Mouse (Mus musculus): Measurements from ENCODE around the gene Duox1. TPM values are rescaled to one million over a fixed set of nuclear protein-coding genes. Genes with fewer than 3 reads are reported as not detected.

Gene Duox1
- polyA plus RNA-seq, 1 experiment from 2014 or later: 0.10 TPM

DNA sequence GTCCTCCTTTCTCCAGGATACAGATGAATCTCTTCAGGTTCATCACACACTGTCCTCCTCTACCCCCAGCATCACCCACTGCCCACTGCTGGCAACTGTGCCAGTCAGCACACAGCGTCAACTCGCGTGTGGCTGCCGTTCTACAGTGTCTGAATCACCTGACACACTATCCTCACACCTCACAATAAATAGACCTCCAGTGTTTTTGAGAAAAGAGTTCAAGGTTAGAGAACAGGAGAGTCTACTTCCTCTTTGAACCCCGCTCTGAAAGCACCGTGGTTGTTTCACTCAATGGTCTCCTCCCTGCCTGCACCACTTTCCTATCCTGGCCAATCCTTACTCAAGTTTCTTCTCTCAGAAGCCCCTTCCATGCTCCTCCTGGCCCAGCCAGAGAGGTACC is 45.7 kb downstream of the Duox1 start:
- no peak for ATAC-seq
- H3K4me2 ChIP-seq (ENCODE audit: low read length): no peak overlapping the region

GRCm38 (mm10) chr2:122361868-122362621 is 46.6 kb downstream of the Duox1 start:
- Histone ChIP-seq H3K9me3 (ENCODE audit: control insufficient read depth, low read length) (no peaks in the 10 kb centered on the region), H3K9ac (replicated peaks; ENCODE audit: low read depth, low read length) (no peak overlapping the region), H3K4me1 (replicated peaks; ENCODE audit: control insufficient read depth, insufficient read depth, low read length) (peaks cover 20% of the 10 kb centered on the region), H3K4me3 (replicated peaks; ENCODE audit: low read length) (no peak overlapping the region), H3K4me2 (ENCODE audit: low read length) (no peak overlapping the region), H3K36me3 (ENCODE audit: control insufficient read depth, insufficient read depth) (no peaks in the 10 kb centered on the region), H3K27me3 (replicated peaks; ENCODE audit: control insufficient read depth, insufficient read depth, low read length) (no peaks in the 10 kb centered on the region), H3K27ac (ENCODE audit: low read length) (no peak overlapping the region)
- whole genome bisulfite sequencing: 56% methylated on average over 10 of the region's 10 CpGs
- no peak for ATAC-seq

More for the DNA sequence above, 45.7 kb downstream of the Duox1 start:
- WGBS: 95% methylated on average over 6 of the region's 6 CpGs
- Histone ChIP-seq H3K4me3 (replicated peaks; ENCODE audit: low read length) (no peak overlapping the region), H3K27me3 (replicated peaks; ENCODE audit: control insufficient read depth, insufficient read depth, low read length) (no peaks in the 10 kb centered on the region), H3K27ac (ENCODE audit: low read length) (no peak overlapping the region), H3K9me3 (ENCODE audit: control insufficient read depth, low read length) (no peaks in the 10 kb centered on the region), H3K4me1 (replicated peaks; ENCODE audit: control insufficient read depth, insufficient read depth, low read length) (peaks cover 11% of the 10 kb centered on the region), H3K9ac (replicated peaks; ENCODE audit: low read depth, low read length) (no peak overlapping the region), H3K36me3 (ENCODE audit: control insufficient read depth, insufficient read depth) (no peaks in the 10 kb centered on the region)

DNA sequence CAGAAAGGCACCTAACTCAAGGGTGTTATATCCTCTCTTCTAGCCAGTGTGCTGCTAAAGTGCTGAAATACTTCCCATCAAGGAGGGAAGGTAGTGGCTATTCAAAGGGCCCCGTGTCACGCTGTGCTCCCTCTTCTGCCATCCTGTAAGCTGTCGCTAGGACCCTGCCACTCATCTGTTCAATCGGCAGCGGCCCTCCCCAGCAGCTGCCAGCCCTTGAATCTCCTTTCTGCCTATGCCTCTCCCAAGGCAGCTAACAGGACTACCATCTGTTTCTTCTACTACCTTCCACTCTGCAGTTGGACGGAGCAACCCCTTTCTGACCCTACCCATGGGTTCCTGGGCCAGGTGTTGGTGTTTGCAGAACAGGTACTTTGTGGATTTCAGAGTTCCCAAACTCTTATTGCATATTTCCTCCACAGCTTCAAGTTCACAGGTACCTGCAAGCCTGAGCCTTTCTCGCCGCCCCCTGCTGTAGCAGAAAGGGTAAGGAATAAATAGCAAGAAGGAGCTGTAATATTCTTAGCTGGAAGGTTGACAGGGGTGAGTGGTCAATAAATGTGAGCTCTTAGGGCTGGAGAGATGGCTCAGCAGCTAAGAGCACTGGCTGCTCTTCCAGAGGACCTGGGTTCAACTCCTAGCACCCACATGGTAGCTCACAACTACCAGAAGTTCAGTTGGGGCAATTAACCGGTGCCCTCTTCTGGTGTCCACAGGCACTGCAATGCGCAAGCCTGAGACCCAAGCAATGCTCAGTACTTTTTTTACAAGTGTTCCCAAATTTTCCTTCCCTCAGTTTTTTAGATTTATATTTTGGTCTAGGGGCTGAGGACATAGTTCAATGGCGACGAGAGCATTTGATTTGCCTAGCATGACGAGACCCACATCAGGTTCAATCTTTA is 47.4 kb downstream of the Duox1 start:
- no peak overlapping the region for H3K4me3 ChIP-seq (replicated peaks; ENCODE audit: low read length)
- H3K9me3 ChIP-seq (ENCODE audit: control insufficient read depth, low read length): no peaks in the 10 kb centered on the region
- 74% methylated on average over 13 of the region's 13 CpGs for WGBS
- no peaks in the 10 kb centered on the region for H3K27me3 ChIP-seq (replicated peaks; ENCODE audit: control insufficient read depth, insufficient read depth, low read length)
- no peak overlapping the region for H3K27ac ChIP-seq (ENCODE audit: low read length)
- ATAC-seq: no peak
- peaks cover 28% of the 10 kb centered on the region for H3K4me1 ChIP-seq (replicated peaks; ENCODE audit: control insufficient read depth, insufficient read depth, low read length)
- H3K9ac ChIP-seq (replicated peaks; ENCODE audit: low read depth, low read length): no peak overlapping the region
- H3K4me2 ChIP-seq (ENCODE audit: low read length): no peak overlapping the region
- H3K36me3 ChIP-seq (ENCODE audit: control insufficient read depth, insufficient read depth): no peaks in the 10 kb centered on the region

DNA sequence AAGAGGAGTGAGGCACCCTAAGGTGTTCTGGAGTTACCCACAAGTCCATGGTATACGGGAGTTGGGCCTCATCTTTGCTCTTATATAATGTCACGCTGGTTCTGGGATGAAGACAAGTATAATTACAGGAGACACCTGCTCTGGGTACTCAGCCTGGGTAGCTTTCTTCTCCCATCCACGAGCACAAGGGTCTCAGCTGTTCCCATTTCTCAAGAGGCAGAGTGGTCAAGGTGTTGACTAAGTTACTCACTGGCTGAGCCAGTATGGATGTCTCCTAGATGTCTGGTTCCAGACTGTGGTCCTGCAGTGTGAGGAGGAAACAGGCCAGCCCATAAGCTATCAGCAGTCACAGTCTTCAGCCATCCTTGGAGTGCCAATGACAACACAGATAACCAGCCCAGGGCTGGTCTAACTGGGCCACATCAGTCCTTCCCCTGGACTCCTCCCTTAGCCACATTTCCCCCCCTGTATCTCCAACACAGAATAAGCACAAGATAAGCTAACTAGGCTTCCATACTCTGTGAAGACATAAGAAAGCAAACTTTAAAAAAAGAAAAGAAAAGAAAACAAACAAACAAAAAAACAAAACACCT is 49.0 kb downstream of the Duox1 start:
- H3K9ac ChIP-seq (replicated peaks; ENCODE audit: low read depth, low read length): no peak overlapping the region
- 87% methylated on average over 3 of the region's 3 CpGs for WGBS
- no peaks in the 10 kb centered on the region for H3K9me3 ChIP-seq (ENCODE audit: control insufficient read depth, low read length)
- no peaks in the 10 kb centered on the region for H3K27me3 ChIP-seq (replicated peaks; ENCODE audit: control insufficient read depth, insufficient read depth, low read length)
- H3K4me3 ChIP-seq (replicated peaks; ENCODE audit: low read length): no peak overlapping the region
- H3K4me2 ChIP-seq (ENCODE audit: low read length): no peak overlapping the region
- no peak for ATAC-seq
- H3K27ac ChIP-seq (ENCODE audit: low read length): no peak overlapping the region
- H3K36me3 ChIP-seq (ENCODE audit: control insufficient read depth, insufficient read depth): no peaks in the 10 kb centered on the region
- H3K4me1 ChIP-seq (replicated peaks; ENCODE audit: control insufficient read depth, insufficient read depth, low read length): peaks cover 33% of the 10 kb centered on the region

- H3K9ac ChIP-seq (replicated peaks; ENCODE audit: low read depth, low read length): no peak overlapping the region
- no peak overlapping the region for H3K27ac ChIP-seq (ENCODE audit: low read length)
- no peak overlapping the region for H3K4me2 ChIP-seq (ENCODE audit: low read length)
- no peak for ATAC-seq
- peaks cover 36% of the 10 kb centered on the region for H3K4me1 ChIP-seq (replicated peaks; ENCODE audit: control insufficient read depth, insufficient read depth, low read length)
- WGBS: 83% methylated on average over 10 of the region's 10 CpGs
- H3K36me3 ChIP-seq (ENCODE audit: control insufficient read depth, insufficient read depth): no peaks in the 10 kb centered on the region
- no peaks in the 10 kb centered on the region for H3K27me3 ChIP-seq (replicated peaks; ENCODE audit: control insufficient read depth, insufficient read depth, low read length)
- no peak overlapping the region for H3K4me3 ChIP-seq (replicated peaks; ENCODE audit: low read length)
- no peaks in the 10 kb centered on the region for H3K9me3 ChIP-seq (ENCODE audit: control insufficient read depth, low read length)
These were observed 49.9 kb downstream of the Duox1 start for GRCm38 (mm10) chr2:122365244-122365866.

GRCm38 (mm10) chr2:122366039-122366438 is 50.6 kb downstream of the Duox1 start:
- Histone ChIP-seq H3K27me3 (replicated peaks; ENCODE audit: control insufficient read depth, insufficient read depth, low read length) (0 out of 2 replicates have a peak, but pooled peaks cover 4% of the 10 kb centered on the region), H3K4me2 (ENCODE audit: low read length) (peak overlapping the region; percentile 12; the same call in 1 of the 2 replicates), H3K36me3 (ENCODE audit: control insufficient read depth, insufficient read depth) (no peaks in the 10 kb centered on the region), H3K27ac (ENCODE audit: low read length) (peak overlapping the region; percentile 24), H3K9me3 (ENCODE audit: control insufficient read depth, low read length) (no peaks in the 10 kb centered on the region), H3K9ac (replicated peaks; ENCODE audit: low read depth, low read length) (no peak overlapping the region), H3K4me1 (replicated peaks; ENCODE audit: control insufficient read depth, insufficient read depth, low read length) (peaks cover 36% of the 10 kb centered on the region), H3K4me3 (replicated peaks; ENCODE audit: low read length) (no peak overlapping the region)
- ATAC-seq: 0 out of 2 replicates have a peak, but pooled peaks have one; percentile 18
- 37% methylated on average over 3 of the region's 3 CpGs for WGBS

- H3K9me3 ChIP-seq (ENCODE audit: control insufficient read depth, low read length): no peaks in the 10 kb centered on the region
- no peak overlapping the region for H3K9ac ChIP-seq (replicated peaks; ENCODE audit: low read depth, low read length)
- no peak for ATAC-seq
- 0 out of 2 replicates have a peak, but pooled peaks cover 6% of the 10 kb centered on the region for H3K27me3 ChIP-seq (replicated peaks; ENCODE audit: control insufficient read depth, insufficient read depth, low read length)
- no peak overlapping the region; the same call in 1 of the 2 replicates for H3K27ac ChIP-seq (ENCODE audit: low read length)
- H3K4me3 ChIP-seq (replicated peaks; ENCODE audit: low read length): peak overlapping the region; percentile 81; the same call in 1 of the 2 replicates
- peak overlapping the region; percentile 70 for H3K4me2 ChIP-seq (ENCODE audit: low read length)
- 35% methylated on average over 5 of the region's 5 CpGs for WGBS
- H3K36me3 ChIP-seq (ENCODE audit: control insufficient read depth, insufficient read depth): no peaks in the 10 kb centered on the region
- peaks cover 36% of the 10 kb centered on the region for H3K4me1 ChIP-seq (replicated peaks; ENCODE audit: control insufficient read depth, insufficient read depth, low read length)
These were observed 51.2 kb downstream of the Duox1 start for GRCm38 (mm10) chr2:122366706-122367105.

DNA sequence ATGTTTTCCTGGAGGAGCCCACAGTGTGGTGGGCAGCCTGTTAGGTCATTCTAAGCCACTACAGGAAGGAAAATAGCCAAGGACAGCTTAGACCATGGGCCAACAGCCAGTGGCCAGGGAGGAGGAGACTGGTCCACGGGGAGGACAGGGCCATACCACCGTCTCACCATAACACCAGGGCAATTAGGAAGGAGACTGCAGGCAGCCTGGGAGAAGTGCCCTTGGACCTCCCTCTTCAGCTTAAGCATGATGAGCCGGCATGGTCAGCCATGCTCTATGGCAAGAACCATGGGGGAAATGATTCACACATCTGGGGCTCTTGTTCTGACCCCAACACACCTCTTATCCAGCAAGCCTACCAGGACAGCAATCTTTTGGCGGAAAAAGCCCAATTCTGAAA is 51.7 kb downstream of the Duox1 start:
- no peak for ATAC-seq

More for the DNA sequence above, 51.7 kb downstream of the Duox1 start:
- 46% methylated on average over 4 of the region's 4 CpGs for WGBS
- H3K4me3 ChIP-seq (replicated peaks; ENCODE audit: low read length): peak overlapping the region; percentile 81
- H3K4me2 ChIP-seq (ENCODE audit: low read length): peak overlapping the region; percentile 70
- no peaks in the 10 kb centered on the region for H3K36me3 ChIP-seq (ENCODE audit: control insufficient read depth, insufficient read depth)
- 0 out of 2 replicates have a peak, but pooled peaks cover 6% of the 10 kb centered on the region for H3K27me3 ChIP-seq (replicated peaks; ENCODE audit: control insufficient read depth, insufficient read depth, low read length)
- H3K27ac ChIP-seq (ENCODE audit: low read length): no peak overlapping the region
- H3K9ac ChIP-seq (replicated peaks; ENCODE audit: low read depth, low read length): no peak overlapping the region; the same call in 1 of the 2 replicates
- H3K9me3 ChIP-seq (ENCODE audit: control insufficient read depth, low read length): no peaks in the 10 kb centered on the region
- H3K4me1 ChIP-seq (replicated peaks; ENCODE audit: control insufficient read depth, insufficient read depth, low read length): peaks cover 36% of the 10 kb centered on the region
